Mouse (Mus musculus): ENCODE measurements around the gene Morn5.

Gene Morn5

GRCm38 (mm10) chr2:36048748-36049566, at the start of gene Morn5, which contains the start of gene Ndufa8:
TSS of gene Morn5 (plus strand) at chr2:36049458.
TSS of gene Ndufa8 (minus strand) at chr2:36049406.
- Histone ChIP-seq H3K36me3 (ENCODE audit: control insufficient read depth, insufficient read depth, low read length, poor library complexity, severe bottlenecking) (no peaks in the 10 kb centered on the region), H3K27me3 (ENCODE audit: control insufficient read depth, insufficient read depth, low read length, poor library complexity, severe bottlenecking) (no peaks in the 10 kb centered on the region)
- peak; percentile 98 for DNase-seq (ENCODE audit: low read depth, low spot score)

- no peaks in the 10 kb centered on the region for H3K36me3 ChIP-seq (ENCODE audit: control insufficient read depth, insufficient read depth, low read length, poor library complexity, severe bottlenecking)
- no peaks in the 10 kb centered on the region for H3K27me3 ChIP-seq (ENCODE audit: control insufficient read depth, insufficient read depth, low read length, poor library complexity, severe bottlenecking)
- DNase-seq (ENCODE audit: low read depth, low spot score): no peak
Measured at GRCm38 (mm10) chr2:36000390-36000789, 48.9 kb upstream of the Morn5 start.

GRCm38 (mm10) chr2:36002188-36002587, 47.1 kb upstream of the Morn5 start:
- Histone ChIP-seq H3K27me3 (ENCODE audit: control insufficient read depth, insufficient read depth, low read length, poor library complexity, severe bottlenecking) (no peaks in the 10 kb centered on the region), H3K36me3 (ENCODE audit: control insufficient read depth, insufficient read depth, low read length, poor library complexity, severe bottlenecking) (no peaks in the 10 kb centered on the region)
- DNase-seq (ENCODE audit: low read depth, low spot score): no peak

GRCm38 (mm10) chr2:36008071-36008470, 41.2 kb upstream of the Morn5 start:
- Histone ChIP-seq H3K36me3 (ENCODE audit: control insufficient read depth, insufficient read depth, low read length, poor library complexity, severe bottlenecking) (no peaks in the 10 kb centered on the region), H3K27me3 (ENCODE audit: control insufficient read depth, insufficient read depth, low read length, poor library complexity, severe bottlenecking) (no peaks in the 10 kb centered on the region; the same call in 1 of the 2 replicates)
- peak; percentile 67 for DNase-seq (ENCODE audit: low read depth, low spot score)

- Histone ChIP-seq H3K36me3 (ENCODE audit: control insufficient read depth, insufficient read depth, low read length, poor library complexity, severe bottlenecking) (no peaks in the 10 kb centered on the region), H3K27me3 (ENCODE audit: control insufficient read depth, insufficient read depth, low read length, poor library complexity, severe bottlenecking) (no peaks in the 10 kb centered on the region; the same call in 1 of the 2 replicates)
- peak; percentile 76 for DNase-seq (ENCODE audit: low read depth, low spot score)
Measured at GRCm38 (mm10) chr2:36009386-36009785, 39.9 kb upstream of the Morn5 start.

- DNase-seq (ENCODE audit: low read depth, low spot score): no peak
- no peaks in the 10 kb centered on the region; the same call in 1 of the 2 replicates for H3K27me3 ChIP-seq (ENCODE audit: control insufficient read depth, insufficient read depth, low read length, poor library complexity, severe bottlenecking)
- no peaks in the 10 kb centered on the region for H3K36me3 ChIP-seq (ENCODE audit: control insufficient read depth, insufficient read depth, low read length, poor library complexity, severe bottlenecking)
Measured at GRCm38 (mm10) chr2:36010579-36010978, 38.7 kb upstream of the Morn5 start.

GRCm38 (mm10) chr2:36011331-36011825, 37.9 kb upstream of the Morn5 start:
- Histone ChIP-seq H3K36me3 (ENCODE audit: control insufficient read depth, insufficient read depth, low read length, poor library complexity, severe bottlenecking) (no peaks in the 10 kb centered on the region), H3K27me3 (ENCODE audit: control insufficient read depth, insufficient read depth, low read length, poor library complexity, severe bottlenecking) (no peaks in the 10 kb centered on the region; the same call in 1 of the 2 replicates)
- no peak for DNase-seq (ENCODE audit: low read depth, low spot score)

- Histone ChIP-seq H3K36me3 (ENCODE audit: control insufficient read depth, insufficient read depth, low read length, poor library complexity, severe bottlenecking) (no peaks in the 10 kb centered on the region), H3K27me3 (ENCODE audit: control insufficient read depth, insufficient read depth, low read length, poor library complexity, severe bottlenecking) (no peaks in the 10 kb centered on the region; the same call in 1 of the 2 replicates)
- no peak for DNase-seq (ENCODE audit: low read depth, low spot score)
Measured at GRCm38 (mm10) chr2:36013010-36013409, 36.2 kb upstream of the Morn5 start.

- H3K27me3 ChIP-seq (ENCODE audit: control insufficient read depth, insufficient read depth, low read length, poor library complexity, severe bottlenecking): no peaks in the 10 kb centered on the region
- no peaks in the 10 kb centered on the region for H3K36me3 ChIP-seq (ENCODE audit: control insufficient read depth, insufficient read depth, low read length, poor library complexity, severe bottlenecking)
- peak; percentile 60 for DNase-seq (ENCODE audit: low read depth, low spot score)
Measured at GRCm38 (mm10) chr2:36021385-36022159, 27.7 kb upstream of the Morn5 start.

GRCm38 (mm10) chr2:36023291-36023690, 26.0 kb upstream of the Morn5 start:
- no peaks in the 10 kb centered on the region for H3K27me3 ChIP-seq (ENCODE audit: control insufficient read depth, insufficient read depth, low read length, poor library complexity, severe bottlenecking)
- no peak for DNase-seq (ENCODE audit: low read depth, low spot score)
- H3K36me3 ChIP-seq (ENCODE audit: control insufficient read depth, insufficient read depth, low read length, poor library complexity, severe bottlenecking): no peaks in the 10 kb centered on the region

- DNase-seq (ENCODE audit: low read depth, low spot score): no peak
- H3K36me3 ChIP-seq (ENCODE audit: control insufficient read depth, insufficient read depth, low read length, poor library complexity, severe bottlenecking): peaks cover 4% of the 10 kb centered on the region; the same call in 1 of the 2 replicates
- H3K27me3 ChIP-seq (ENCODE audit: control insufficient read depth, insufficient read depth, low read length, poor library complexity, severe bottlenecking): no peaks in the 10 kb centered on the region; the same call in 1 of the 2 replicates
Measured at GRCm38 (mm10) chr2:36032884-36033283, 16.4 kb upstream of the Morn5 start.

- no peak for DNase-seq (ENCODE audit: low read depth, low spot score)
- Histone ChIP-seq H3K36me3 (ENCODE audit: control insufficient read depth, insufficient read depth, low read length, poor library complexity, severe bottlenecking) (peaks cover 7% of the 10 kb centered on the region), H3K27me3 (ENCODE audit: control insufficient read depth, insufficient read depth, low read length, poor library complexity, severe bottlenecking) (no peaks in the 10 kb centered on the region; the same call in 1 of the 2 replicates)
Measured at GRCm38 (mm10) chr2:36033966-36034365, 15.3 kb upstream of the Morn5 start.

GRCm38 (mm10) chr2:36034898-36035297, 14.4 kb upstream of the Morn5 start:
- peaks cover 7% of the 10 kb centered on the region for H3K36me3 ChIP-seq (ENCODE audit: control insufficient read depth, insufficient read depth, low read length, poor library complexity, severe bottlenecking)
- H3K27me3 ChIP-seq (ENCODE audit: control insufficient read depth, insufficient read depth, low read length, poor library complexity, severe bottlenecking): no peaks in the 10 kb centered on the region; the same call in 1 of the 2 replicates
- no peak for DNase-seq (ENCODE audit: low read depth, low spot score)

GRCm38 (mm10) chr2:36035413-36036081, 13.7 kb upstream of the Morn5 start:
- DNase-seq (ENCODE audit: low read depth, low spot score): no peak
- H3K36me3 ChIP-seq (ENCODE audit: control insufficient read depth, insufficient read depth, low read length, poor library complexity, severe bottlenecking): peaks cover 7% of the 10 kb centered on the region
- no peaks in the 10 kb centered on the region; the same call in 1 of the 2 replicates for H3K27me3 ChIP-seq (ENCODE audit: control insufficient read depth, insufficient read depth, low read length, poor library complexity, severe bottlenecking)
